Mouse (Mus musculus): ENCODE results near the gene Tnp1. TPM values are rescaled to one million over a fixed set of nuclear protein-coding genes. Genes with fewer than 3 reads are reported as not detected.

Gene Tnp1
- polyA plus RNA-seq, 1 experiment from 2014 or later: not detected

- H3K36me3 ChIP-seq (ENCODE audit: insufficient read depth, low read length): no peaks in the 10 kb centered on the region
- H3K4me1 ChIP-seq (ENCODE audit: insufficient read depth, low read length): no peaks in the 10 kb centered on the region
- 20% methylated on average over 9 of the region's 9 CpGs for WGBS
- ATAC-seq (ENCODE audit: low FRiP score, low TSS enrichment): no peak
- no peaks in the 10 kb centered on the region for H3K27me3 ChIP-seq (ENCODE audit: insufficient read depth, low read length)
- no peaks in the 10 kb centered on the region for H3K9me3 ChIP-seq (ENCODE audit: low read length)
- no peak overlapping the region for H3K4me3 ChIP-seq (ENCODE audit: low read length)
- no peak overlapping the region for H3K9ac ChIP-seq (replicated peaks; ENCODE audit: low read length)
- no peak overlapping the region for H3K27ac ChIP-seq (ENCODE audit: low read length)
- H3K4me2 ChIP-seq (replicated peaks; ENCODE audit: low read depth, low read length): no peak overlapping the region
These were observed 30.4 kb upstream of the Tnp1 start for GRCm38 (mm10) chr1:73045948-73046685.

- no peaks in the 10 kb centered on the region for H3K9me3 ChIP-seq (ENCODE audit: low read length)
- no peak overlapping the region for H3K27ac ChIP-seq (ENCODE audit: low read length)
- no peaks in the 10 kb centered on the region for H3K27me3 ChIP-seq (ENCODE audit: insufficient read depth, low read length)
- ATAC-seq (ENCODE audit: low FRiP score, low TSS enrichment): no peak
- 93% methylated on average over 10 of the region's 10 CpGs for WGBS
- H3K36me3 ChIP-seq (ENCODE audit: insufficient read depth, low read length): no peaks in the 10 kb centered on the region
- H3K4me1 ChIP-seq (ENCODE audit: insufficient read depth, low read length): no peaks in the 10 kb centered on the region
- H3K4me3 ChIP-seq (ENCODE audit: low read length): no peak overlapping the region
- no peak overlapping the region for H3K4me2 ChIP-seq (replicated peaks; ENCODE audit: low read depth, low read length)
- H3K9ac ChIP-seq (replicated peaks; ENCODE audit: low read length): no peak overlapping the region
These were observed 28.0 kb upstream of the Tnp1 start for GRCm38 (mm10) chr1:73043671-73044070.

DNA sequence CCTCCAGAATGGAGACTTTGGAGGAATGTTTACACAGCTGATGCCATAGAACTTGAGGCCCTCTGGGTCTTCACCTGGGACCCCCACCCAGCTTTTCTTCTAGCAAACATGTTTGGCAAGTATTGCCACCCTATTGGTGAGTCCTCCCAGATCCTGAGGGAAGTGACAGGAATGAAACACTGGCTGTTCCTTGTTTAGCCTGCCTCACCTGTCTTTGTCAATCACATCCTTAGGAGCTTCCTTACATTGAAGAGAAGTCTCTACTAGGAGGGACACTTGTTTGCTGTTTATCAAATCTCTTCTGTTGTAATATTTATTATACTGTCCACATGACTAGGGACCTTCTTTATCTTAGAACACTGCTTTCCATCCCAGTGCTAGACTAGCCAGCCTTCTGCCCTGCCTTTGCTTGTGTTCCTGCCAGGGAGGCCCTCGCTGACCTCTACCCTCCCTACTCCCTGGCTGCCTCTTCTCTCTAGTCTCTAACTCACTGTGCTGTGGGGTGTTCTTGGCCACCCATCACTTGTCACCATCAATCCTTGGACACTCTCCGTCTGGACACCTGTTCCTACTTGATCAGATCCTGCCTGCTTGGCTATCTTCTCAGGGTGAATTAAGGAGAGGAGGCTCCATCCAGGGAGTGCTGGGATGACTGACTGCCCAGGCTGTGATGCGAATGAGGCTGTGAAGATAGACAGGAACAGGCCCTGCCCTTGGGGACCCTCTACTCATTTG lies 25.1 kb upstream of the Tnp1 start:
- no peaks in the 10 kb centered on the region for H3K9me3 ChIP-seq (ENCODE audit: low read length)
- no peak for ATAC-seq (ENCODE audit: low FRiP score, low TSS enrichment)
- H3K4me1 ChIP-seq (ENCODE audit: insufficient read depth, low read length): no peaks in the 10 kb centered on the region
- H3K4me3 ChIP-seq (ENCODE audit: low read length): no peak overlapping the region
- 75% methylated on average over 3 of the region's 3 CpGs for WGBS
- H3K27ac ChIP-seq (ENCODE audit: low read length): no peak overlapping the region
- H3K36me3 ChIP-seq (ENCODE audit: insufficient read depth, low read length): no peaks in the 10 kb centered on the region
- H3K4me2 ChIP-seq (replicated peaks; ENCODE audit: low read depth, low read length): no peak overlapping the region
- no peak overlapping the region for H3K9ac ChIP-seq (replicated peaks; ENCODE audit: low read length)
- no peaks in the 10 kb centered on the region for H3K27me3 ChIP-seq (ENCODE audit: insufficient read depth, low read length)

DNA sequence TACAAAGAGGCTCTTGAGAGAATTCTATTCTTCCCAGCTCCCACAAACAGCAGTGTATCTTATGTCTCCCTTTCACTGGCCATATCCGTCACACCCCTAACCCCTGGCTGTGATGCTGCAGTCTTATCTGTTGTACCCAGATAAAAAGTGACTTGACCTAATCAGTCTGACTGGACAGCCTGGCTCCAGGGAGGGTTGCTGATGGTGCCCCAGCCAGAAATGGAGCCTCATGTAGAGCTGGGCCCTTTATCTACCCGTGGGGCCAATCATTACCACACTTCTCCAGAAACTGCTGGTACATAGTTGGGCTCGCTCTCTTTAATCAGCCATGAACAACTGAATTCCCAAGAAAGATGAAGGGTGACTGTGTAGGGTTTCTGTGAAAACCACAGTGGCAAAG lies 22.8 kb upstream of the Tnp1 start:
- H3K4me3 ChIP-seq (ENCODE audit: low read length): no peak overlapping the region
- WGBS: 76% methylated on average over 3 of the region's 3 CpGs
- H3K27ac ChIP-seq (ENCODE audit: low read length): no peak overlapping the region
- no peaks in the 10 kb centered on the region for H3K27me3 ChIP-seq (ENCODE audit: insufficient read depth, low read length)
- H3K36me3 ChIP-seq (ENCODE audit: insufficient read depth, low read length): no peaks in the 10 kb centered on the region
- ATAC-seq (ENCODE audit: low FRiP score, low TSS enrichment): no peak
- H3K4me1 ChIP-seq (ENCODE audit: insufficient read depth, low read length): no peaks in the 10 kb centered on the region
- no peaks in the 10 kb centered on the region for H3K9me3 ChIP-seq (ENCODE audit: low read length)
- no peak overlapping the region for H3K4me2 ChIP-seq (replicated peaks; ENCODE audit: low read depth, low read length)
- H3K9ac ChIP-seq (replicated peaks; ENCODE audit: low read length): no peak overlapping the region

- no peak overlapping the region for H3K9ac ChIP-seq (replicated peaks; ENCODE audit: low read length)
- ATAC-seq (ENCODE audit: low FRiP score, low TSS enrichment): no peak
- H3K9me3 ChIP-seq (ENCODE audit: low read length): no peaks in the 10 kb centered on the region
- WGBS: 39% methylated on average over 3 of the region's 3 CpGs
- H3K4me1 ChIP-seq (ENCODE audit: insufficient read depth, low read length): no peaks in the 10 kb centered on the region
- no peak overlapping the region for H3K27ac ChIP-seq (ENCODE audit: low read length)
- H3K27me3 ChIP-seq (ENCODE audit: insufficient read depth, low read length): no peaks in the 10 kb centered on the region
- no peaks in the 10 kb centered on the region for H3K36me3 ChIP-seq (ENCODE audit: insufficient read depth, low read length)
- no peak overlapping the region for H3K4me2 ChIP-seq (replicated peaks; ENCODE audit: low read depth, low read length)
- H3K4me3 ChIP-seq (ENCODE audit: low read length): no peak overlapping the region
These were observed 20.8 kb upstream of the Tnp1 start for GRCm38 (mm10) chr1:73036536-73036935.

GRCm38 (mm10) chr1:73035726-73036125 lies 20.0 kb upstream of the Tnp1 start:
- 74% methylated on average over 3 of the region's 3 CpGs for WGBS
- Histone ChIP-seq H3K36me3 (ENCODE audit: insufficient read depth, low read length) (no peaks in the 10 kb centered on the region), H3K27me3 (ENCODE audit: insufficient read depth, low read length) (no peaks in the 10 kb centered on the region), H3K4me1 (ENCODE audit: insufficient read depth, low read length) (no peaks in the 10 kb centered on the region), H3K4me2 (replicated peaks; ENCODE audit: low read depth, low read length) (no peak overlapping the region), H3K4me3 (ENCODE audit: low read length) (no peak overlapping the region), H3K9me3 (ENCODE audit: low read length) (no peaks in the 10 kb centered on the region), H3K9ac (replicated peaks; ENCODE audit: low read length) (no peak overlapping the region), H3K27ac (ENCODE audit: low read length) (no peak overlapping the region)
- no peak for ATAC-seq (ENCODE audit: low FRiP score, low TSS enrichment)

DNA sequence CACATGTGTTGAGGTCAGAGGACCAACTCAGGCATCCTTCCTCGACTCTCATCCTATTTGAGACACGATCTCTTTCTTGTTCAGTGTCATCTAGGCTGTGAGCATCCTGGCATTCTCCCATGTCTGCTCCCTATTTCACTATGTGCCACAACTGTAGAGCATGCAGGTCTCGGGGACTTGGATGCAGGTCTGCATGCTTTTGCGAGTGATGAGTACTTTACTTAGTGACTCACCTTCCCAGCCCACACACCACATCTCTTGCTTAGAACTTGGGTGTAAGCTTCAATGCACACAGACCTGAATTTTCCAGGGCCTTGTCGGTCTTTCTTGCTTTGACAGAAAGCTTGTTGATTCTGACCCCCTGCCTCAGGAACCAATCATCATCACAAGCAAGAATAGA lies 16.8 kb upstream of the Tnp1 start:
- no peak overlapping the region for H3K9ac ChIP-seq (replicated peaks; ENCODE audit: low read length)
- H3K27ac ChIP-seq (ENCODE audit: low read length): no peak overlapping the region
- H3K27me3 ChIP-seq (ENCODE audit: insufficient read depth, low read length): no peaks in the 10 kb centered on the region
- no peaks in the 10 kb centered on the region for H3K4me1 ChIP-seq (ENCODE audit: insufficient read depth, low read length)
- ATAC-seq (ENCODE audit: low FRiP score, low TSS enrichment): no peak
- no peak overlapping the region for H3K4me2 ChIP-seq (replicated peaks; ENCODE audit: low read depth, low read length)
- no peaks in the 10 kb centered on the region for H3K9me3 ChIP-seq (ENCODE audit: low read length)
- H3K36me3 ChIP-seq (ENCODE audit: insufficient read depth, low read length): no peaks in the 10 kb centered on the region
- no peak overlapping the region for H3K4me3 ChIP-seq (ENCODE audit: low read length)
- whole genome bisulfite sequencing: 89% methylated on average over 5 of the region's 5 CpGs

DNA sequence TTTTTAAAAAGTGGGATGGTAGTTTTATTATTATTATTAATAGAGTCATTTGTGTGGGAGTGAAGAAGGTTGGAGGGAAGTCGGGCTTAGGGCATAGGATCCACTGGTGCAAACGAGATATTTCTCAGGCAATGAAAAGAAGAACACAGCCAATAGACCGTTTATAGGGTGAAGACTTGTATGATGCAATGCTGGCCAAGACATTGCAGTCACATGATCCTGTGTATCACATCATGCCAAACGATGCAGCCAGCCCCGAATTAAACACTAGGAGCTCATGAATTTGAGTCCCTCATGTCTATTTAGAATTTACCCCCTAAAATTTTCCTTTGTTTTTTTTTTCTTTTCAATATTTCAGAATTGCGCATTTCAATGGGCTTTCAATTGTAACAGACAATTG lies 13.0 kb upstream of the Tnp1 start:
- ATAC-seq (ENCODE audit: low FRiP score, low TSS enrichment): no peak
- H3K9ac ChIP-seq (replicated peaks; ENCODE audit: low read length): no peak overlapping the region
- H3K4me2 ChIP-seq (replicated peaks; ENCODE audit: low read depth, low read length): no peak overlapping the region
- no peak overlapping the region for H3K4me3 ChIP-seq (ENCODE audit: low read length)
- H3K9me3 ChIP-seq (ENCODE audit: low read length): no peaks in the 10 kb centered on the region
- H3K27me3 ChIP-seq (ENCODE audit: insufficient read depth, low read length): no peaks in the 10 kb centered on the region
- no peak overlapping the region for H3K27ac ChIP-seq (ENCODE audit: low read length)
- no peaks in the 10 kb centered on the region for H3K4me1 ChIP-seq (ENCODE audit: insufficient read depth, low read length)
- WGBS: 86% methylated on average over 6 of the region's 6 CpGs
- no peaks in the 10 kb centered on the region for H3K36me3 ChIP-seq (ENCODE audit: insufficient read depth, low read length)

DNA sequence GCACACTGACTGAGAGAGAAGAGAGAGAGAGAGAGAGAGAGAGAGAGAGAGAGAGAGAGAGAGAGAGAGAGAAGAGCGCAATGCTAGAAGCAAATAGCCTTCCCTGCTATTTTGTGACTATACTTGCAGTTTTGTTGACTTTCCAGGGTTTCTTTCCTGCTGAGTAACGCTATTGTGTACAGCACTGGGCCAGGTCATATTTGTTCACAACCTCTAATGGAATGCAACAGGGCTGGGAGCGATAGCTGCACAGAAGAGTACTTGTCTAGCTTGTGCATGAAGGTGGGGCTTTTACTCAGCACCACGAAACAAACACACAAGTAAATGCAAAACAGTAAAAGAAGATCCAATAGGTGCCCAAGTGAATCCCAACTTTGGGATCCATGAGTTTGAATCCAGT lies 11.7 kb upstream of the Tnp1 start:
- H3K27me3 ChIP-seq (ENCODE audit: insufficient read depth, low read length): no peaks in the 10 kb centered on the region
- no peak overlapping the region for H3K9ac ChIP-seq (replicated peaks; ENCODE audit: low read length)
- no peak for ATAC-seq (ENCODE audit: low FRiP score, low TSS enrichment)
- no peaks in the 10 kb centered on the region for H3K9me3 ChIP-seq (ENCODE audit: low read length)
- H3K36me3 ChIP-seq (ENCODE audit: insufficient read depth, low read length): no peaks in the 10 kb centered on the region
- H3K4me3 ChIP-seq (ENCODE audit: low read length): no peak overlapping the region
- H3K27ac ChIP-seq (ENCODE audit: low read length): no peak overlapping the region
- 77% methylated on average over 4 of the region's 4 CpGs for WGBS
- H3K4me2 ChIP-seq (replicated peaks; ENCODE audit: low read depth, low read length): no peak overlapping the region
- H3K4me1 ChIP-seq (ENCODE audit: insufficient read depth, low read length): no peaks in the 10 kb centered on the region

- Histone ChIP-seq H3K4me2 (replicated peaks; ENCODE audit: low read depth, low read length) (no peak overlapping the region), H3K9ac (replicated peaks; ENCODE audit: low read length) (no peak overlapping the region), H3K9me3 (ENCODE audit: low read length) (no peaks in the 10 kb centered on the region), H3K27ac (ENCODE audit: low read length) (no peak overlapping the region), H3K4me3 (ENCODE audit: low read length) (no peak overlapping the region), H3K4me1 (ENCODE audit: insufficient read depth, low read length) (no peaks in the 10 kb centered on the region), H3K27me3 (ENCODE audit: insufficient read depth, low read length) (no peaks in the 10 kb centered on the region), H3K36me3 (ENCODE audit: insufficient read depth, low read length) (no peaks in the 10 kb centered on the region)
- no peak for ATAC-seq (ENCODE audit: low FRiP score, low TSS enrichment)
- WGBS: 64% methylated on average over 5 of the region's 5 CpGs
These were observed 11.1 kb upstream of the Tnp1 start for GRCm38 (mm10) chr1:73026786-73027299.
